Mouse (Mus musculus) adipocyte (in vitro differentiated cells): ENCODE measurements around the gene Plekho1.

Experiments used
- DNase-seq: peaks from one replicate; pipeline ENCODE4 v3.0.0-alpha.2; 2016; ENCODE audit warnings: low spot score

Gene Plekho1

DNA sequence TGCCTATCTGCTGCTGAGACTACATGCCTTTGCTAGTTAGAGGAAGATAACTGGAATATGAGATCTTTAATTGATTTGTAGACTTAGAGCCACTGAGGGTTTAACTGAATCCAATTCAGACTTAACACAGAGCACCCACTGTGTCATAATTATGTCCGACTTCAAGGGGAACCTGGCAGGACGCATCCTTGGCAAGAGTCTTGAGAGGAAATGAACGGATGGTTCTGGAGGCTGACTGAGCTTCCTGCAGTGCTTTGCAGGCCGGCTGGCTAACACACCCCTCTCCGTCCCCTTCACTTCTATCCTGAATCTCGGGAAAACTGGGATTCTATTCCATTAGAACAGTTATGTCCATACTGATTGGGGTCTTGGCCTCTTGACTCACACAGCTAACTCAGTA is 12.7 kb upstream of the Plekho1 start:
- DNase-seq = no peak

DNA sequence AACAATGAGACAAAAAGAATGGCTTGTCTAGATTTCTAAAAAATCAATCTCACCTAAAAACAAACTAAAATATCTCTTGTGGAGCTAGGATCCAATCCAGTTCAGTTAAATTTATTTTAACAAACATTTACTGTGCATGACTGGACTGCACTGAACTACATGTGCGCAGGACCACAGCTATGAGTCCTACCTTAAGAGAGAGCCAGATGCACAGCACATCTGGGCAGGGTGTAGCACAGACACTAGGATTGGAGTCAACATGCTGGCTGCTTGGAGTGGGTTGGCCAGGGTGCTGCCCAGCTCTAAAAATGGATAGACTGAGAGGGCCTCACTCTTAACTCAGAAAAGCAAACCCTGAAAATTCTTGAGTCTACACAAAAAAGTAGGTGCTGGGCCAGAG is 5.8 kb upstream of the Plekho1 start:
- no peak for DNase-seq

DNA sequence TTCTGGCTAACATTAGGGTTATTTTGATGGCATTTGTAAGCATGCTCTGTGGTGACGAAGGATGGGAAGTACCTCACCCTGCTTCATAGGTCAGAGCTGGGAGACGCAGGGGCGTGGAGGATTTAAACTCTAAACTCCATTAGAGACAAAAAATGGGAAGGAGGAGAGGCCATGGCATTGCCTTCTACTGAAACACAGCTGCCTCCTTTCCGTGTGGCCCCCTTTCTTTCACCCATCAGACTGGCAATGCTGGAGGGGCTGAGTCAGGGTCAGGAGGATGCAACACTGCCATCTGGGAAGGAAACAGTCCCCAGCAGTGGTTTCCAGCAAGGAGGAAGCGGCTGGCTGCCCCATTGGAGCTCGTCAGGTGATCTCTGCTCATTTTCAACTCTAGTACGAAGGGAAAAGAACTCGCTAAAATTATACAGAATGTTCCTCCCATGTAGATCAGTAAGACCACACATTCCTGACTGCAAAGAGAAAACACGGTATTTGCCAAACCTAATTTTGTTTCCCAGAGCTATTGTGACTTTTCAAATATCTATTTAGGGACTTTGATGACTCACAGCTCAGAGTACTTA is 5.2 kb upstream of the Plekho1 start:
- no peak for DNase-seq

DNA sequence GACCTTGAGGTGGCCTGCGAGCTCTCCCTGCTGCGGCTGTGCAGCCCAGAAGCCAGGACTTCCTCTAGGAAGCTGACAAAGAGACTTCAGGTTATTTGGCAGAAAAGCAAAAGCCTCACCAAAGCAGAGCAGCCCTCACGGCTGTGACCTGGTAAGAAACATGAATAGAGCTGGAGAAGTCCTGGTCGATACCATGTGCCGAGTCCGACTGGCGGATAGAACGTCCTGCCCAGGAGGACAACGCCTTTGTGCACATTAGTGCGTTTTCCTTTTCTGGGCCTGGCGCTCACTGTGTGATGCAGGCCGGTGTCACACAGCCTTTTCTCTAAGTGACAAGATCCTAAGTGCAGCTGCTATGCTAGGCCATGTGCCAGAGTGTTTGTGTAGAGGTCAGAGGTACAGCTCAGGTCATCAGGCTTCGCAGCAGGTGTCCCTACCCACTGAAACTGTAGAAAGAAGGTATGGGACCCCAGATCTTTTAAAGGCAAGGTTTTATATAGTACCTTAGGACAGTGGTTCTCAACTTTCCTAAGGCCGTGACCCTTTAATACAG is 4.4 kb upstream of the Plekho1 start:
- DNase-seq = no peak

DNA sequence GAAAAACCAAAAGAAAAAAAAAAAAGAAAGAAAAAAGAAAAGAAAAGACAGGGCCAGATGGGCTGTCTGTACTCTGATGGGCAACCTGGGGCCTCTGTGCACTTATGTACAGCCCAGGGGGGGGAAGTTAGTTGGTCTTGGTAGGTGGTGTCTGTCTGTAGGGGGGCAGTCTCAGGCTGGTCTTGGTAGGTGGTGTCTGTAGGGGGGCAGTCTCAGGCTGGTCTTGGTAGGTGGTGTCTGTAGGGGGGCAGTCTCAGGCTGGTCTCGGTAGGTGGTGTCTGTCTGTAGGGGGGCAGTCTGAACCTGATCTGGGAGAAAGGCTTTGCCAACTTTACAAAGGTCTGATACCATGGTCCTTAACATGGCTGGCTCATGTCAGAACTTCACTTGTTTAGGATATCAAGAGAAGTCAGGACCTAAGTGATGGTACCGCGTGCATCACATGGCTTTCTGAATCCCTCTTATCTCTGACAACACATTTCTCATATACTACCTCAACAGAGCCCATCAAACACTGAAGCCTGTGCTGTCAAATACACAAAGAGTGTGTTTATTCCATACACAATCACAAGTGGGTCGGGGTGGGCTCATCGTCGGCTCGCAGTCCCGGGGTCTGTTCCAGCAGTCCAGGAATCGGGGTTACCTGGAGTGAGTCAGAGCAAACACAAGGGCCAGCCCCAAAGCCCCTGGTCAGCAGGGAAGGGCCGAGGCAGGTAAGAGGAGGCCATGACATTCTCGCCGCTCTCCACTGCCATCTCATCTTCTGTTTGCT is 3.7 kb upstream of the Plekho1 start:
- no peak for DNase-seq

DNA sequence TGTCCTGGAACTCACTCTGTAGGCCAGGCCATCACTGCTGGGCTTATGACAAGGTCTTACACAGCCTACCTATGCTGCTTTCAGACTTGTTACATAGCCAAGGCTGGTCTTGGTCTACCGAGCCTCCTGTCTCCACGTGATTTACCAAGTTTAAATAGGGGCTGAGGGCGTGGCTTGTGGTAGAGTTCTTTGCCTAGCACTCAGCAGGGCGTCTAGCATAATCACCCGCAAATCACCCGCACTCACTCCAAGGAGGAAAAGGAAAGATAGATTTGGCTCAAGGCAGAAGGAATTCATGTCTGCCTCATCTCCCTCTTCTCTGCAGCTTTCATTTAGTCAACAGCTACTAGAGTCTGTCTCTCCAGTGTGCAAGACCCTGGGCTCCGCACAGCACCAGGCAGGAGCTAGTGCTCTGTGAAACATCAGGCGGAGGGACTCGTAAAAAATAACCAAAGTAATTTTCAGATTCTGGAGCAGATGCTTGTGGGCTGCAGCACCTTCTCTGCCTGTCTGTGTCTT is 1.5 kb upstream of the Plekho1 start:
- DNase-seq = no peak

DNA sequence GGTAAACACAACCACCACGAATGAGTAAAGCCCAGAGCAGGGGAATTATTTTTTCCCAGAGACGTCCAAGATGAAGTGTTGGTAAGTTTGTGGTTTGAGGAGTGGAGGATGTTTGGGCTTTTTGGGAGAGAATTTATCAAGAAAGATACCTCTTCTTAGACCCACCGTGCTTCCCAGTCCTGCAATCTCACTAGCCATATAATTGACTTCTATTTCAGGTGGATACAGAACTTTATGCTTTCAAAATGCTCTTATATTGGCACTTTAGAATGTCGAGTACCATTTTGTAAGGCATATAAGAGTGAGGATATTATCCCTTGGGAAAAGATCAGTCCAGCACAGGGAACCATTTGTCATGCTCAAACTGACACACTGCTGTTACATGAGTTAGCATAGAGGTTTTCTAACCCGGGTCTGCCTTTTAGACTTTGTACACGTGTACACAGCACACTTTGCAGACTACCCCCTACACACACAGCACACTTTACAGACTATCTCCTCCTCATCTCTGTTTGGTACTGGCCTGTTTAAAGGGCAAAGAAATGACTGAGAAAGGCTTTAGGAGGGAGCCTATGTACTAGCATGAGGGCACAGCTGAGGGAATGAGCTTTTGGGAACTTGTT is 761 bp upstream of the Plekho1 start:
- no peak for DNase-seq

DNA sequence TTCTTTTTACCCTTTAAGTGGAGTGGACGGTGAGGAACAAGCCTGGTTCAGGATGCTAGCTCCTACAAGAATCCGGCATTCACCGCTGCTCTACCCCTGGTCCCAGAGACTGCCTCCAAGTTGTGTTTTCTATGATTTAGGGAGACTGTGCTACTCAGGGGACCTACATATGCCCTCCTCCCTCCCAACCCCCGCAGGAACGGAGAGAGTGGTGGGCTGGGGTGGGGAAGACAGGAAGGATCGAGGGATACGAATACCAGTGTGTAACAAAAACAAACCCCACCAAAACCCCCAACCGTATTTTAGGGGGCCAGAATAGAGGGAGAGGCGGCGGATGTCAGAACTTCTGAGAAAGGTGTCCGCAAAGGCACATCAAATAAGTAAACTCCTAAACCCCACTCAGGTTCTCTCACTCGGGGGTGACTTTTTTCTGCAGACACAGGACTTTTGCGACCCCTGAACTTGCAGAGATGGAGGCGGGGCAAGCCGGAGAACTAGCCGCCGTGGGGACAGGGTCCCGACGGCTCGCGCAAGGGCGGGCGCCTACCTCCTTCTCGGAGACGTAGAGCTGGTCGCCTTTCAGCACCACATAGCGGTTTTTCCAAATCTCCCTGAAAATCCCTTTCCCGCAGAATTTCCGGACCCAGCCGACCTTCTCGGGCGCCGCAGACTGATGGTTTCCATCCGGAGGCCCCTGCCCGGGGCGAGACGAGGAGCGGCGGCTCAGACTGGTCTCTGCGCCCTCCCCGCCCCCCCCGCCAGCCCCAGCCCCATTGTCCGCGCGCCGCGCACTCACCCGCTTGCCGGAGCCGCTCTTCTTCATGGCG is 613 bp downstream of the Plekho1 start:
- no peak for DNase-seq

DNA sequence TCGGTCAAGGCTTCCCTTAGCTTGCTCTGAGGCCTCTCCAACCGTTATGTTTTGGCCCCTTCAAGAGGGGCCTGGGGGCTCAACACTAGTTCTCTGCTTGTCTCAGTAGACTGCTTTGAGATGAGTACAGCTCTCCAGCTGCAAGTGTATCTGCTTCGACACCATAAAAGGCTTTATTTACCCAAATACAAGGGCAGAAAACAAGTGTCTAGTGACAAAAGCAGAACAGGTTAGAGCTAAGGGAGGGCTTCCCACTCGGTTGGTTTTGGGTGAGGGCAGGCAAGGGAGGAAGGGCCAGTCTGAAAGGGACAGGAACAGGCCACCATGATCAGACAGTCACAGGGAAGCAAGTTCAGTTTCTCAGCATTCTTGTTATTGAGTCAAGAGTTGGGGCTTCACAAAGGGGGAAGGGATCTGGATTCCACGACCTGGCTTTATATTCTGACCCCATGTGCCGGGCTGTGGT is 1.4 kb downstream of the Plekho1 start:
- DNase-seq = no peak

DNA sequence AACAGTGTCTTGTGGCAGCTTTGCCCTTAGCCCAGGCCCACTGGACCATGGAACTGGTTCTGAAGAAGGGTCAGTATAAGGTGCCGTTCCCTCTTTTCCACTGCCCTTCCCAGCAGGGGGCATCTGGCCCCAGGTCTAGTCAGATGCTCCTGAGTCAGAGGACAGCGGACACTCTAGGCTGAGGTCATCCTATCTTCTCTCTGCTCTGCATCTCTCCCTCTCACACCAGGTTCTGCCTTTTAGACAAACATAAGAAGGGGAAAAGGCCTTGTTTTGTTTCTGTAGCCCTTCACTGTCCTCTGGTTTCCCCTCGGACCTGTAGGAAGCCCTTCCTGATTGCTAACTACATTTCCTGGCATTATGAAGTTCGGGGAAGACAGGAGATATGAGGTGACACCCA is 1.9 kb downstream of the Plekho1 start:
- no peak for DNase-seq

DNA sequence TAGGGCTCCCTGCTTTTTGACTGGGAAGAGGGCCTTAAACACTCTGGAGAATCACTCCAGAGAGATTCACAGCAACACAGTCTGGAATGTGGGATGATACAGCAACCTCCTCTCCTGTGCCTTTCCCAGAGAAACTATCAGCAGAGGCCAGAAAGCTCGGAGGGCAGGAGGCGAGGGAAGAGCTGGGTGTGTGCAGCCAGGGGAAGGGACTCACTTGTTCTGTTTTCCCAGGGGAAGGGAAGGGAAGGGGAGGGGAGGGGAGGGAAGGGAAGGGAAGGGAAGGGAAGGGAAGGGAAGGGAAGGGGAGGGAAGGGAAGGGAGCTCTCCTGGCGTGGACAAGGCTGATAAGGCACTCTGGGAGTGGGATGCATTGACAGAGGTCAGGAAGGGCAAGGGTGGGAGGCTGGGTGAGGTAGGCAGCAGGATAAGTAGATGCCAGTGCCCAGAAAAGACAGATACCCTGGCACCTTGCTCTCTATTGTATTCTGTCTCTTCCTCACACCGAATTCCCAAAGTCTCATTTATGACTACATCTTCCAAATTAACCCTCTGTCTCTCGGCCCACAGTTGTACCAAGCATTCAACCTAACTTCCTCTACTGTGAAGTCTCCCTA is 2.7 kb downstream of the Plekho1 start:
- DNase-seq = no peak

DNA sequence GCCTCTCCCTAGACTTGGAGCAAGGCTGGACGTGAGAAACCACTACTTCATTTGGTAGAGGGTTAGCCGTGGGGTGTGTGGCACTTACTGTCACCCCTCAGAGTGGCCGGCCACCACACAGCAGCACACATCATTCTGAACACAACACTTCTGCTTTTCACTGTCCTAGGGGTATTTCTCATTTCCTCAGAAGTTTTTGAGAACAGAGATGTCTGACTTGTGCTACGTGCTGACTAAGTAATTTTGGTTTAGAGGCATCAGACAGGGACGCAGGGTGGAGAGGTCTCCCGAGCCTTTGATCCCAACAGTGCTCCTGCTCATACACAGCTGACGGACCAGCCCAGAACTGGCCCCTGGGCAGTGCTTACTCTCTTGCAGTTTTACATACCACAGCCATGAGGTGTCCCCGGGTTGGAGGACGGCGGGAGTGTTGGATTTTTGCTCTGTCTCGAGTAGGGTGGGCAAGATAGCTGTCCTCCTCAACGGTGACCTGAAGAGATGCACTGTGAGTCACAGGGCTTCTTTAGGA is 5.3 kb downstream of the Plekho1 start:
- no peak for DNase-seq

DNA sequence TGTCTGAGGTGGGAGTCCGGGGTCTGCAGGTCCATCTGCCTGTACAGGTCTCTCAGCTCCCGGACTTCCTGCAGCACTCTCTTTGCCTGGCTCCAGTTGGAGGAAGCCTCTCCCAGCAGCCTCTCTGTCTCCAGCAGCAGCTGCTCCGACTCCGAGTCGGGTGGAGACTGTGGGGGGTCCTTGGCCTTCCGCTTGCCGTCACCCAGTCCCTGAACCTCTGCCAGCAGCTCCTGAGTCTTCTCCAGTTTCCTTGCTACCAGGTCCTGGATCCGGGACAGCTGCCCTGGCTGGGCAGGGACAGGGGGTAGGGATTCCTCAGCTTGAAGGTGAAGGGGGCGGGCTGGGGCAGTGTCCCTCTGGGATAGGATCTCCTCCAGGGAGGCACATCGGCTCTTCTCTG is 6.8 kb downstream of the Plekho1 start:
- no peak for DNase-seq

DNA sequence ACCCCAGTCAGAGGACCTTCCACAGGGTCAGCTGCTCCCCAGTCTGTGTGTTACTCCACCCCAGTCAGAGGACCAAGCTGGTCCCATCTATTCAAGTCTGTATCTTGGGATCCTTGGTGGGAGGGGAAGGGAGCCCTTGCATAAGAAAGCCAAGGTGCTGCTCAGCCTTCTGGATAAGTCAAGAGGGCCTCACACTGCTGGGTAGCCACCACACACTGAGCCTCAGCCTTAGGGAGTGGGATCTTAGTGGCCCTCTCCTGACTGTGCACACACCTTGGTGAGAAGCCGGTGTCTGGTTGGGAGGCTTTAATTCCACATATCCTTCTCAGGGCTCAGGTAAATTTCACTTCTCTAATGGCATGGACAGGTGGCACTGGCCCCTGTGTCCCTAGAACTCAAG is 7.7 kb downstream of the Plekho1 start:
- no peak for DNase-seq

DNA sequence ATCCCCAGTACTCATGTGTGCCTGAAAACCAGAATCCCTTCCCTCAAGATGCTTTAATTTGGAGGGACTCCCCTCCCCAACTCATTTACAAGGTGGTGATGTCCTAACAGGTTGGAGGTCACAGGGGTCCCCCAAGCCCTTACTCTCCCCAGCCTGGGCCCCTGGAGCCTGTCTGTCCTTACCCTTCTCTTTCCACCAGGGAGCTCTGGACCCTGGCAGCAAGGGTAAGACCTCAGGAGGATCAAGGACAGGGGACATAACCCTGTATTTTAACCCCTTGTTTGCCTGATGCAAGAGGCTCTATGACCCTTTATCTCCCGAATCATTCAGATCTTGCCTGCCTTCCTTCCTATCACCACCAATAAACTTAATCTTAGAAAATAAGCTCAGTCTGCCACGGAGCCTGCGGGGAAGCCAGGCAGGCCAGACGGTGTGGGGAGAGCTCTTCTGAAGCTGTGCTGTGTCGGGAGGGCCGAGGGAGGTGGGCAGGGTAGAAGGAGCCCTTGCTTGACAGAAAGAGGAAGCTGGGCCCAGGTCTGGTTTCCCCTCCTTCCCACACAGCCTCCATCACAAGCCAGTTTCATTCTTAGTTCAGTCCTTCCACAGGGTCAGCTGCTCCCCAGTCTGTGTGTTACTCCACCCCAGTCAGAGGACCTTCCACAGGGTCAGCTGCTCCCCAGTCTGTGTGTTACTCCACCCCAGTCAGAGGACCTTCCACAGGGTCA is 8.3 kb downstream of the Plekho1 start:
- DNase-seq = no peak

DNA sequence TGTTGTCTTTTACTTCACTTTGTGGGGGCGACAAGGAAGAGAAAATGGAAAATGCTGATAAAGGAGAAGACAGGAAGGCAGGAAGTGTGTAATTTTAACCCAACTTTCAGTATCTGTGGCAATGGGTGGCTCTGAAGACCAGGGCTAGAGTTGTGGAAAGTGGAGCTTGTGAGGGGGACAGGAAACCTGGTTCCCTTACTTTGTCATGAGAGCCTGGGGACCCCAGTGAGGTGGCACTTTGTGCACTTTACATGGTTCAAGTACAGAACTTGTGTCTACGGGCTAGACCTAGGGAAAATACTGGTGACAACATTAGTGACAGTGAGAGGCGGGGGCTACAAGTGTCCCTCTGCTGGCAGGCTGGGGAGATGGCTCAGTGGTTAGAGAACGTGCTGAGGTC is 8.8 kb downstream of the Plekho1 start:
- DNase-seq = no peak

DNA sequence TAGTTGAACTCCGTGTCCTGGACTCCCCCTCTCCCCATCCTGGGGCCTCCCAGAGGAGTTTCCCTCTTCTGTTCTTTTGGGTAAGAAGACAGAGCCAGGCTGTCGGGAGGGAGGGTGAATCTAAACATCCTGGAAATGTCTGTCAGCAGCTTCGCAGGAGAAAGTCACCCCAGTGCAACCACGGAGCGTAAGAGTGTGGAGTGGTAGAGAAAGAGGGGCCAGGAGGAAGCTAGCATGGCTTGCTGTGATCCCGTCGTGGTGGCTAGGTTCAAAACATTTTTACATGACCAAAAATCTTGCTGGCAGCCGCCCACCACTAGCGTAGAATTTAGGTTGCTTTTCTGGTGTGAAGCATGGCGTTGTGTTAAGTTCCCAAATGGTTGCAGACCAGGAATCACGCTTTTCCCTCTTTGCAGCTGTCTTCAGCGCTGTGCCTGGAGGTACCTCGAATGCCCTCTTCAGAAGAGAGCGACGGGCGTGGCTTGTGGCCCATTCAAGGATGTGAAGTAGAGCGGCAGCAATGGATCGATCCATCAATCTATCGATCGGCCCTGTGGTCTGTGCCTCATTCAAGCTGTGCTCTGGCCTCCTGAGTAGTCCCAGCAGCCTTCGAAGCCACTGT is 9.7 kb downstream of the Plekho1 start:
- no peak for DNase-seq

DNA sequence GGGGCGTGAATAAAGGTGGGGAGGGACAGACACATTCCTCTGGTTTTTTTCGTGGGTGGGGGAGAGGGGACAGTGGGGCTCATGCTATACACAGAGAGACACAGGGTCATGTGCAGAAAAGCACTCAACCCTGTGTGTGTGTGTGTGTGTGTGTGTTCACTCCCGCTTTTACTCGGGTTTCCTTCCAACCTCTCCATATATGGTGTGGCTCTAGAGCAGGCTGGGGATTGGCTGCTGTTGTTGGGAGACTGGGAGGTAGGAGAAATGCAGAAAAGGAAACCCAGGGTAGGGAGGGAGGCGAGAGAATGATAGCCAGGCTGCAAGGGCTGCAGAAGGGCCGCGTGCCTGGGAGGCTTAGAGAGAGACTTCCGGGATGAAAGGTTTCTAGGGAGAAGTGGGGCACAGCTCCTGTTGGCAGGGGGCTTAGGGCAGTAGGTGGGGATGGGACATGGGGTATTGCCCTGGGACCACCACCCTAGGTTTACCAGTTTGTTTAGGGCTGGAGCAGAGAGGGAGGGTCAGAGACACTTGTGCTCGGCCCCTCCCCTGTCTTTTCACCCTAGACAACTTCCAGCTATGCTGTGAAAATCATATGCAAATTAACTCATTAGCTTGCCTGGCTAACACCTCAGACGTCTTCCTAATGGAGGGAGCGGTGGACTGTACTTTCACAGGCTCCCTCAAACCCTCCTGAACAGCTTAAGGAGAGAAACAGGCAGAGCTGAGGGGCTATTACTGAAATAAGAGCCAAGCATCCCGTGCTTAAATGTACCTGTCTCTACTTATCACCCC is 10.4 kb downstream of the Plekho1 start:
- no peak for DNase-seq

DNA sequence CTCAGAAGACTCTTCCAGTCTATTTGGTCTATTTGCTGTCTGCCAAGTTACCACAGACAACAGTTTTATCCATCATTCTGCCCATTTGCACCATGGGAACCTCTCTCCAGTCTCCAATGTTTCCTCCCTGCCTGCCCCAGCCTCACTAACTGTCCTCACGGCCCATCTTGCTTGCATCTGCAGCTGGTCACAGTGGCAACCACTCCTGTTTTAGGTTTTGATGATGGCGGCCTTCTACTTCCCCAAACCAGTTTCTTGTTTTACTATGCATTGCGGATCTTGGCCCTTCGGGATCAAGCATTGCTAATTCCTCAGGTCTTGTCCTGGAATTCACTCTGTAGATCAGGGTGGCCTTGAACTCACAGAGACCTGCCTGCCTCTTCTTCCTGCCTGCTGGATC is 13.7 kb downstream of the Plekho1 start:
- no peak for DNase-seq
